Mouse (Mus musculus) heart, adult 8-10 months (tissue): ENCODE measurements around the gene Cirbp. TPM values are rescaled to one million over a fixed set of nuclear protein-coding genes. Genes with fewer than 3 reads are reported as not detected.
"Not testable (repeated sequence)": the region's sequence is repeated elsewhere in the genome, so short reads cannot be mapped to it uniquely, and the experiment has no call there.

Experiments
- DNase-seq: peaks from one replicate; pipeline ENCODE4 v3.0.0; 2022; ENCODE audit warnings: low spot score
- total RNA-seq, 4 experiments: library from RNA; stranded (reverse); gene quantifications; 2 replicates each; pipeline ENCODE4 v1.2.4; 2022

Cirbp gene
- total RNA-seq, 4 experiments from 2014 or later, result 34.7 to 69.7 (median 51.6) TPM

- no peak for DNase-seq
These were observed 43.1 kb downstream of the Cirbp start for GRCm38 (mm10) chr10:80208841-80209371.

- DNase-seq, result not testable (repeated sequence)
These were observed 45.8 kb downstream of the Cirbp start for GRCm38 (mm10) chr10:80211547-80212103.

GRCm38 (mm10) chr10:80215048-80215772, 49.4 kb downstream of the Cirbp start:
- DNase-seq, result no peak

GRCm38 (mm10) chr10:80220676-80221075, 54.9 kb downstream of the Cirbp start:
- DNase-seq, result no peak

Other genes starting within 250 kb of the Cirbp start
- gene Kiss1r, start 249.0 kb upstream of the Cirbp start, total RNA-seq, result under 1 TPM; 0.28 to 0.62 (median 0.32) TPM
- gene R3hdm4, start 244.8 kb upstream of the Cirbp start, total RNA-seq, result 10 to 100 TPM; 75.2 to 85.9 (median 81.0) TPM
- 1 to 10 TPM; 1.2 to 1.7 (median 1.3) TPM for gene Arid3a, start 238.9 kb upstream of the Cirbp start, total RNA-seq
- gene Wdr18, start 205.8 kb upstream of the Cirbp start, total RNA-seq, result 10 to 100 TPM; 28.4 to 36.2 (median 29.6) TPM
- under 1 TPM; 0.37 to 0.85 (median 0.63) TPM for gene Grin3b, start 195.3 kb upstream of the Cirbp start, total RNA-seq
- 100 to 1,000 TPM; 116 to 120 (median 117) TPM for gene Tmem259, start 181.7 kb upstream of the Cirbp start, total RNA-seq
- 10 to 100 TPM; 27.1 to 35.7 (median 33.3) TPM for gene Cnn2, start 177.4 kb upstream of the Cirbp start, total RNA-seq
- 1 to 10 TPM; 7.5 to 8.5 (median 8.0) TPM for gene Abca7, start 169.5 kb upstream of the Cirbp start, total RNA-seq
- gene Arhgap45, start 149.3 kb upstream of the Cirbp start, total RNA-seq, result 1 to 10 TPM; 2.9 to 5.1 (median 3.4) TPM
- gene Polr2e, start 126.2 kb upstream of the Cirbp start, total RNA-seq, result 100 to 1,000 TPM in 2 of 4 experiments, 10 to 100 TPM in 2; 91.7 to 106 (median 100) TPM
- 1,000 to 10,000 TPM; 1,048 to 1,125 (median 1,067) TPM for gene Gpx4, start 118.8 kb upstream of the Cirbp start, total RNA-seq
- 10 to 100 TPM in 3 of 4 experiments, 1 to 10 TPM in 1; 9.5 to 12.0 (median 11.1) TPM for gene Sbno2, start 60.4 kb upstream of the Cirbp start, total RNA-seq
- 100 to 1,000 TPM; 148 to 176 (median 153) TPM for gene Stk11, start 50.2 kb upstream of the Cirbp start, total RNA-seq
- 1,000 to 10,000 TPM; 1,050 to 1,135 (median 1,101) TPM for gene Atp5d, start 27.4 kb upstream of the Cirbp start, total RNA-seq
- 1 to 10 TPM; 3.8 to 6.1 (median 4.6) TPM for gene Cbarp, start 25.1 kb upstream of the Cirbp start, total RNA-seq
- 100 to 1,000 TPM in 1 of 4 experiments, 10 to 100 TPM in 3; 83.9 to 111 (median 91.0) TPM for gene Midn, start 17.7 kb upstream of the Cirbp start, total RNA-seq
- 1 to 10 TPM; 4.9 to 7.7 (median 5.9) TPM for gene 1600002K03Rik, start 7.0 kb downstream of the Cirbp start, total RNA-seq
- gene Efna2, start 13.5 kb downstream of the Cirbp start, total RNA-seq, result 1 to 10 TPM in 3 of 4 experiments, under 1 TPM in 1; 0.78 to 1.2 (median 1.1) TPM
- gene Mum1, start 60.4 kb downstream of the Cirbp start, total RNA-seq, result 10 to 100 TPM; 10.5 to 16.3 (median 14.6) TPM
- 1,000 to 10,000 TPM in 3 of 4 experiments, 100 to 1,000 TPM in 1; 949 to 1,112 (median 1,023) TPM for gene Ndufs7, start 83.1 kb downstream of the Cirbp start, total RNA-seq
- gene Gamt, start 95.0 kb downstream of the Cirbp start, total RNA-seq, result 10 to 100 TPM; 10.3 to 17.1 (median 14.7) TPM
- gene Dazap1, start 95.5 kb downstream of the Cirbp start, total RNA-seq, result 10 to 100 TPM; 49.2 to 62.8 (median 56.5) TPM
- 100 to 1,000 TPM; 763 to 919 (median 846) TPM for gene Rps15, start 126.5 kb downstream of the Cirbp start, total RNA-seq
- 1 to 10 TPM; 2.2 to 3.1 (median 2.2) TPM for gene Apc2, start 130.0 kb downstream of the Cirbp start, total RNA-seq
- 10 to 100 TPM; 14.3 to 19.8 (median 16.3) TPM for gene 2310011J03Rik, start 154.6 kb downstream of the Cirbp start, total RNA-seq
- 1 to 10 TPM; 1.7 to 3.1 (median 2.7) TPM for gene Pcsk4, start 163.5 kb downstream of the Cirbp start, total RNA-seq
- 1 to 10 TPM; 3.1 to 7.6 (median 5.0) TPM for gene Reep6, start 164.0 kb downstream of the Cirbp start, total RNA-seq
- 100 to 1,000 TPM in 2 of 4 experiments, 10 to 100 TPM in 2; 87.9 to 109 (median 99.6) TPM for gene Adamtsl5, start 182.4 kb downstream of the Cirbp start, total RNA-seq
- gene Plk5, start 190.5 kb downstream of the Cirbp start, total RNA-seq, result 1 to 10 TPM in 2 of 4 experiments, under 1 TPM in 2; 0.91 to 1.3 (median 1.1) TPM
- 1 to 10 TPM; 5.9 to 9.8 (median 8.3) TPM for gene Mex3d, start 221.7 kb downstream of the Cirbp start, total RNA-seq
- gene Mbd3, start 233.6 kb downstream of the Cirbp start, total RNA-seq, result 100 to 1,000 TPM in 1 of 4 experiments, 10 to 100 TPM in 3; 92.9 to 107 (median 97.0) TPM
- 1,000 to 10,000 TPM; 1,795 to 2,190 (median 1,939) TPM for gene Uqcr11, start 240.8 kb downstream of the Cirbp start, total RNA-seq